Mouse (Mus musculus): ENCODE data around the gene Smarca2.

DNA sequence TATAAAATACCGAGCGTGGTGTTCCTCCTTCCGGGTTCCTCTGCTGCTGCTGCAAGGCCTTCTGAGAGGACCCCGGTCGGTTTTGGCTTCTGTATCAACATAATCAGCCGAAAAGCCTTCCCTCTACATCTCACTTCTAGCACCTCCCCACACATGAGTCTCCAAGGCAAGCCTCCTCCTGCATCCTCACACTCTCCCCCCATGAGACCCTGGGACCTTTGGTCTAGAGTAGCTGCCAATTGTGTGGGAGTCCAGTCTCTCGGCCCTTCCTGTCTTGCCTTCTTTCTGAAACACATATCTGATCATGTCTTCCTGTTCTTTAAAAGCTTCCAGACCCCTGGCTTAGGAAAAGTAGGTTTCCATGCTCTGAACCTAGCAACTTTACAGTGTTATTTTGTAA is 153.8 kb downstream of the Smarca2 start:
- TF ChIP-seq CTCF (IDR thresholded peaks at IDR 0.05) (no peak), EP300 (IDR thresholded peaks at IDR 0.05) (no peak)
